Mouse (Mus musculus): ENCODE data around the gene Stxbp3.

DNA sequence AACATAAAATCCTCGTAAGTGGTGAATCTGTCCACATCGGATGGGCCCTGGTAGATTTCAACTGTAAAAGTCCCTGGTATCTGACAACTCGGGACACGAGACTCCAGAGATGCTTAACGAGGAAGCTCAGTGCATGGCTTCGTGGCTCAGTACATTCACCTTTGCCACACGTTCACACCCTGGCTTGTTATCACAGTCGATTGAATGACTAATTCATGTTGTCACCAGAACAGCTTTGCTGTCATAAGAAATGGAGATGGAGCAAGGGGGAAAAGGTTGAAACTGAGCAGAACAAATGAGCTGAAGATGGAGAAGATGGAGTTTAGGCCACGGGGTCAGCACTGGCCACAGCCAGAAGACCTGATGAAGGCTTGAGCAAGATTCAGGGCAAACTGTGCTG lies 82.8 kb downstream of the Stxbp3 start:
- TF ChIP-seq CTCF (IDR thresholded peaks at IDR 0.05; ENCODE audit: control insufficient read depth, insufficient read depth, insufficient replicate concordance, low read depth, low read length) (no peak), POLR2A (IDR thresholded peaks at IDR 0.05; ENCODE audit: control insufficient read depth, low read depth, low read length) (no peak)

Data from testis, adult 2 months (tissue).